Mouse (Mus musculus) mouse embryonic stem cell (cell line): ENCODE results near the gene Dgkg.

Experiments used
- in situ Hi-C, 2 experiments: fragments of 300-500 bp; cut with MboI; formaldehyde crosslinking; loops; 1 replicate in 1 of 2; 3 replicates in 1 of 2; pipeline ENCODE4 v1.14.3; 2019 to 2020; ENCODE audit warnings: low sequenced_read_pairs in 2 of 2, low pct_unique_long_range_greater_than_20kb in 1 of 2, mixed read lengths in 1 of 2; ENCODE audit not compliant: unreplicated experiment in 1 of 2

The Dgkg gene

DNA sequence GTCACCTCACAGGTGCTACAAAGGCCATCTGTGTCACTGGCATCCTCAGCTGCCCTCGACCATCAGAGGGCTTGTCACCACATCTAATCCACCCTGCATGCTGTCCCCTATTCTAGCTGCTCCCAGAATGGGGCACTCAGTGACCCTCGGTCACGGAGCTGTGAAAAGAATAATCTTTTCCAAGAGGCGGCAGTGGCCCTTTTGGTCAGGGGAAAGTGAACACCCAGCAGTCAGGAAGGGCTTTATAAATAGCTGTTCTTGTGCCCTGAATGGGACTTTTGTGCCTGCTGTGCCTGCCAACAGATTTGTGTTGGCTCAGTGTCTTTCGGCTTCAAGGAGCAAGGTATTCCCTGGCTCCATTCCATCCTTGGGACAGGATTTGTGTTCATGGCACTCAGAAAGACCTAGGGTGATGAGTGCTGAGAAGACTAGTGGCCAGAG lies 129.5 kb downstream of the Dgkg start:
- in situ Hi-C loops, result no loop called here

GRCm38 (mm10) chr16:22526386-22526785 lies 130.6 kb downstream of the Dgkg start:
- in situ Hi-C loops, result no loop called here

DNA sequence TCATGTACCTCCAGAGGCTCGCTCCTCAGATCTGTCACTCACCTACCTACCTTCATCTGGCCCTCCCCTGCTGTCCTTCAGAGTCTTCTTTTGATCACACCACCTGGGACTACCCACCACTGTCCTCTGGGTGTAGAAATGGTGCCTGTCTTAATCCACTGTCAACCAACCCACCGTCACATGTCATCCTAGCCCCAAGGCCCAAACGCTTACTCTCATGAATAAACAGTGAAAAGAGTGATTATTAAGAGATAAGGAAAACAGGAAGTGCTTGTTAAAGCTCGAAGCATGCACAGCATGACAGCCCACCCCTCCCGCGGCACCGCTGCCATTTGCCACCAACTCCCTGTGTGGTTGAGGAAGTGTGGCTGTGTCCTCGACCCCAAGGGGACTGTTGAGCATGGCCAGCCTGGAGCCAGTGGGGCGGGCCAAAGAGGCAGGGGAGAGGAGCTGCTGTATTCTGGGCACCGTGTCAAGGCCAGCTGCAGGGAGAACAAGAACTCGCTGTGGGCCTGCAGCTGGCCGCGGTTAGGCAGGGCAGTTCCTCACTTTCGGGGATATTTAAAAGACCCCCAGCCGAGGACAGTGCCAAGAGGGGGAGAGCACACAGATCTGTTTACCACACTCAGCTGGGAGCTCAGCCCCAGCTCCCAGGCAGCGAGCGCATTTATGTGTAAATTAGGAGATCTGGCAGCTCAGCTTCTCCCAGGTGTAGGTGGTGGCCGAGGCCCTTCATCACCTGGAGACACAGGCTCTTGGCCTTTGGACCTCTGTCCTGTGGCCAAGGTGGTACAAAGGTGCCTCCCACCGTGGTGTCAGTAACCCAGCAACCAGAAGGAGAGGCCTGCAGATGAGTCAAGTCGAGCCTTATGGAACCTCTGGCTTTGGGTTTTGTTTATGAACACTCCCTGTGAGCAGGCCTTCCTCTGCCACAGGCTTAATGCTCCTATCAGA lies 139.3 kb downstream of the Dgkg start:
- in situ Hi-C loops, result no loop called here

GRCm38 (mm10) chr16:22515476-22515875 lies 141.5 kb downstream of the Dgkg start:
- in situ Hi-C loops, result no loop called here

DNA sequence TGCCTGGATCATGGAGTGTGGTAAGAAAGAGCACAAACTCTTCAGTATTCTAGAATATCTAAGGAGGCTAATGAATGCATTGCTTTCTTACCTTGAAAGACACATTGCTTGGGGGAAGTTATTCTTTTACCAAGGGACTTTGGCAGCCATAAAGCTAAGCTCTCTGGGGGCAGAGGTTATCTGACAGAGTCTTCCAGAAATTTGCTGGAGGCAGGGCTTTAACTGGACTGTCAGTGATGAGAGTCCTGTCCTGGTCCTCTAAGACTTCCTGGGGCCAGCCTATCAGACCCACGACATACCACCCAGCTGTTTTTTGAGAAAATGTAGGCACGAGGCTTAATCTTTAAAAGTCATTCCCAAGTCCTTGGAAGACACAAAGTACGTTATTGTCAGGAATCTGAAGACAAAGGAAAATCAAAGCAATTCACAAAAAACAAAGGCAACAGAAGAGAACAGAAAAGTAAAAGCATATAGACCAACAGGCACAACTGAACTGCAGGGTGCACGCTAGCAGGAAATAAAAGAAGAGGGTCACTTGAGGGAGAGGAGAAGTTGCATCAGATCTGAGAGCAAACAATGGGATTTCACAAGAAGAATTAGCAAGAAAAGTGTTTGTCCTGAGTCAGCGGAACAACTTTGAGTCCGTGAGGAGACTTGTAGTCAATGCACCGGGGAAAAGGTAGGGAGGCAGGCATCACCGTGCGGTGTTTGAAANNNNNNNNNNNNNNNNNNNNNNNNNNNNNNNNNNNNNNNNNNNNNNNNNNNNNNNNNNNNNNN lies 146.0 kb downstream of the Dgkg start:
- in situ Hi-C loops, result no loop called here

DNA sequence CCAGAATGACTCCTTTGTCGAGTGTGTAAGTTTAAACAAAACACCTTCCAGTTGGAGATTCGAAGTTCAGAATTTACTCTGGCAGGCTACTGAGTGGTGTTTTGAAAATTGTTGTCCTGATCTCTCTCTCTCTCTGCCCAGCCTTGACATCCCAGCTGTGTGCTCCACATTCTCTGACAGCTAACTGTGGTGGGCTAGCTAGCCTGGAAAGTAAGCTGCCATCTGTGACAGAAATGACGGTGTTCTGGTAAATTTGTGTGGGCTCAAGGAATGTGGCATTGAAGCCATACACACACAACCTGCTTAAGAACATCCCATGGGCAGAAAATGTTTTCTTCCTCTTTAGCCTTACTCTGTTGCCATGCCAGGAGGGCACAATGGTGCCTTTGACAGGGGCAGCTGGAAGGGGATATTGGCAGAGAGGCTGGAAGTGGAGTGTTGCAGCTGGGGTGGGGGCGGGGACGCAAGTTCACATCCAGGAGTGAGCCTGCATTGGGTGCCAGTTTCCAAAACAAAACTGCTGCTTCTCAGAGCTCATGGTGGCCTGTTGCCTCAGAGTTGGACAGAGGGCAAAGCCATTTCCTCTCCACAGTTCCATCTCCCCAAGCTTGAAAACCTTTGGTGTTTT lies 148.0 kb downstream of the Dgkg start:
- in situ Hi-C loops, result no loop called here

DNA sequence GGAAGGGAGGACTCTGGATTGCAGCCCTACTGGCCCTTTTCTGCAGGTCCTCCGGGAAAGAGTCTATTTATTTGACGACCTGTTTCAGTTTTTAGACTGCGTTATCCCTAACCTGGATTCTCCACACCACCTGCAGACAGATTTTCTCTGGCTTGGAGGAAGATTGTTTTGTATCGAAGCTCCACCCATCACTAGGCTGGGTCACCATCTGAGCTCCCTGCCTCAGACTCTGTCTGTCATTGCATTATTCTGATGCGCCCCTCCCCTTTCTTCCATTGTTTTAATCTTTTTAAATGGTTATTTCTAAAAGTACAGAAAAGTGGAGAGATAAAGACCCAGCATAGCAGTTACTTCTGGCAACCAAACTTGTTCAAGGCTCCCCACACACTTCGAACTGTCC lies 151.4 kb downstream of the Dgkg start:
- in situ Hi-C loops, result no loop called here

- in situ Hi-C loops, result no loop called here
Measured at GRCm38 (mm10) chr16:22504851-22505250, 152.2 kb downstream of the Dgkg start.

- in situ Hi-C loops, result no loop called here
Measured at GRCm38 (mm10) chr16:22504049-22504448, 153.0 kb downstream of the Dgkg start.

DNA sequence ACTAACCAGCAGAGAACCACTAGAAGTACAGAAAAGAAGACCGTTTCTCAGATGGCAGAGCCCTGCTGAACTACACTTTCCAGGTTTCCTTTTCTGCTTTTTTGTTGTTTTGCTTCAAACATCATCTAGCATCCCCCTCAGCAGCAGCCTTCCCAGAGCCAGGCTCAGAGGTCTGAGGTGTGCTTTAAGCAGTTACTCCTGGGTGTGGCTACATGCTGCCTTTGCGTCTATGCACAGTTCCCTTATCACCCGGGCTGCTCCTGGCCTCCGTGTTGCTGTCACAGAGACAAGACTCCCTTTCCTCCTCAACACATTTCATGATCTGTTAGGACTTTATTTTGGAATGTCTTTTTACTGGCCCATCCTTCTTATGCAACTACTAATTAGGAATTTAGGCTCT lies 153.6 kb downstream of the Dgkg start:
- in situ Hi-C loops, result no loop called here

DNA sequence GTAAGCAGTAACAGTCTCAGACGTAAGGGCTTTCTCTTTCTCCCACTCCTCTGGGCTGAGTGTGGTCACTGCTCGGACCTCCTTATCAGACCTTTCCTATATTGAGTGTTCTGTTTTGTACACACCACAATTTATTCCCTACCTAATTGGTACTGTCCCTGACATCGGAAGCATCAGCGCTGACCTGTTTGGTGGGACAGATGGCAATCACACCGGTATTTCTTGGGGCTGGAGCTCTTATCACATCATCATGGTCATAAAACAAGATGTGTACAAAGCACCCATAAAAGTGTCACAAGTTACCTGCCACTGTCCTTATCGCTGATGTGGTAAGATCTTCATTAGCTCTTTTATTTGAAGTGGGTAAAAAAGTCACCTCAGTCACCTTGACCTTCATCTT lies 155.2 kb downstream of the Dgkg start:
- in situ Hi-C loops, result no loop called here

DNA sequence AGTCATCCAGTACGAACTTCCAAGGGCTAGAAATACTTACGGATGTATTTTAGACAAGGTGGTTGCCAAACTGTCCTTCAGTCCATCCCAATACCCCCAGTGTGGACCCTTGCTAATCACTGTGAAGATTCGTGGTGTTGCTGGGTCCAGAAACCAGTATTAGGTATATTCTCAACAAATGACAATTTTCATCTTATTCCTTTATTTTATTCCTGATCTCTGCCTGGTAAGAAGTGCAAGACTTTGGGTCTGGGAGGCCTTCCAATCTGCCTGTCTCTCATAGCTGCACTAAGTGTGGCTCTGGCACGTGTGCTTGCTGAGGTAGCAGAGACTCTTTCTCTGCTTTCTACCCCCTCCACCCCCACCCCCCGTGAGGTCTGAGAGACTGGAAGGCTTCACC lies 156.5 kb downstream of the Dgkg start:
- in situ Hi-C loops, result no loop called here

GRCm38 (mm10) chr16:22499951-22500350 lies 157.1 kb downstream of the Dgkg start:
- in situ Hi-C loops, result no loop called here

- in situ Hi-C loops, result no loop called here
Measured at GRCm38 (mm10) chr16:22499447-22499846, 157.6 kb downstream of the Dgkg start.

- in situ Hi-C loops, result no loop called here
Measured at GRCm38 (mm10) chr16:22497976-22498375, 159.0 kb downstream of the Dgkg start.

DNA sequence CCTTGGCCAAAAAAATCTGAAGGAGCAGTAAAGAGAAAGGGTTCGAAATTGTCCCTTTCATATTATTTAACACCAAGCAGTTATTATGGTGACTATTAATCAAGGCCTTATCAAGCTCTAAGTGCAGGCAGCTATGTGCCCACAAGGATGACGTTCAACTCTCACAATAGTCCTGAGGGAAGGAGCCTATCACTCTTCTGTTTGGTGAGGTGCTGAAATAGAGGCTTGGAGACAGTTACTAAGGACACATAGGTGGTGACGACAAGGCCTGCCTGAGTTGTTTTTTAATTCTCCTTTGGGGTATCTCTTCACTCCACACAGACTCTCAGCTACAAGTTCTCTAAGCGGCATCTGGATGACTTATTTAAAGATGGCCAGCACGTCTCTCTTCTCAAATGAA lies 161.8 kb downstream of the Dgkg start:
- in situ Hi-C loops, result no loop called here

DNA sequence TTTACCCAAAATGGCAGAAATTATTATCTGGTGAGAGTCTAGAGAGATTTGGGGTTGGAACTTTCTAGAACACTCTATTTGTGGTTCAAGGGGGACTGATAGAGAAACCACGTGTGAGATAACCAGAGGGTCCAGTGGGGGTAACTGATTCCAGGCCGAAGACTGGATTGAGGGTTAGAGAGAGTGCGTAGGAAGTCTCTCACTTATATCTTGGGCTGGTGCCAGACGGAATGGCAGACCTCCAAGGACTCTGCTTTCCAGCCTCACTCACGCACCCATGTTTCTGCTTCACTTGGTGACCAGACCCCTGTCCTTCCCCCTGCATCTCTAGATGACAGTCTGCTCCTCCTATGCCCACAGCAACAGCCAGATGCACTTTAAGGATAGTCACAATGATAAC lies 162.2 kb downstream of the Dgkg start:
- in situ Hi-C loops, result no loop called here

GRCm38 (mm10) chr16:22493396-22493795 lies 163.6 kb downstream of the Dgkg start:
- in situ Hi-C loops, result no loop called here

DNA sequence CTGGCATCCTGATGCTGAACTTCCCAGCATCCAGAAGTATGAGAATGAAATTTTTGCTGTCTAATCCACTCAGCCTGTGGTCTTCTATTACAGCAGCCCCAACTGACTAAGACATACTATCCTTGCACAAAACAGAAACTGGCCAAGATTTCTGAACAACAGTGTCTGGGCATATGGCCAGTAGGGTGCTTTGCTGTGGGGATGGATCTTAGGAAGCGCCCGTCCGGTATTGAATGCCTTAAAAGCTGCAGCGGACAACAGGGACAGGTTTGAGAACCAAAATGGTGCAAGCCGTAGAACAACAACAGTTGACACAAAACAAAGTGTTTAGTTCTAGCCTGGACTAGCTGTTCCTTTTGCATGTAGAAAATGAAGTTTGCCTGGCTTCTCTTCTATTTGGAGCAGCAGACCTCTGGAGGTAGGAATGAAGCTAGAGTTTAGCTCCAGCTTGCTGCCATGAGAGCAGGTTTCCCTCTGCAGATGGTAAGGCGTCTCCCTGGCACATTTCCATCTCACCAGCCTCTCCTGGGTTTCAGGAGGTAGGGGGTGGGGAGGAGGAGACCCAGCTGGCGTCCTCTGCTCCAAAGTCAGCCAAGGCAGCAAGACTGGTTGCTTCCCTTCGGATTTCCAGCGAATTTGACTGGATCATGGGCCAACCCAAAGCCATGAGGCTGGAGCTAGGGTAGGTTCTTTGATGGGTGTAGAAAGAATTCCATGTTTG lies 165.4 kb downstream of the Dgkg start:
- in situ Hi-C loops, result no loop called here
